Mouse (Mus musculus): ENCODE measurements around the gene Bicra. TPM values are rescaled to one million over a fixed set of nuclear protein-coding genes. Genes with fewer than 3 reads are reported as not detected.

Bicra gene
- total and polyA plus RNA-seq, 2 experiments from 2014 or later = 2.4 to 7.2 TPM

GRCm38 (mm10) chr7:15968322-15968721 lies 79.4 kb downstream of the Bicra start:
- 84% methylated on average over 8 of the region's 8 CpGs for WGBS
- Histone ChIP-seq H3K9ac (replicated peaks; ENCODE audit: low read depth, low read length) (no peak overlapping the region), H3K27ac (ENCODE audit: low read depth) (no peak overlapping the region), H3K36me3 (replicated peaks; ENCODE audit: control insufficient read depth, insufficient read depth, low read length) (peaks cover 25% of the 10 kb centered on the region), H3K4me1 (ENCODE audit: control insufficient read depth, insufficient read depth) (peaks cover 10% of the 10 kb centered on the region; the same call in 1 of the 2 replicates), H3K4me2 (ENCODE audit: low read depth, low read length) (no peak overlapping the region), H3K27me3 (ENCODE audit: control insufficient read depth, insufficient read depth, low read length) (no peaks in the 10 kb centered on the region), H3K9me3 (replicated peaks; ENCODE audit: control insufficient read depth, low read length) (no peaks in the 10 kb centered on the region), H3K4me3 (ENCODE audit: low read depth, low read length) (no peak overlapping the region)
- TF ChIP-seq EP300 (IDR thresholded peaks at IDR 0.05; ENCODE audit: low read depth) (no peak), CTCF (IDR thresholded peaks at IDR 0.05; ENCODE audit: low read depth) (no peak)
- DNase-seq (ENCODE audit: low spot score) = no peak
- no peak for ATAC-seq (ENCODE audit: insufficient read depth, low read depth)

- Histone ChIP-seq H3K4me1 (ENCODE audit: control insufficient read depth, insufficient read depth) (peaks cover 19% of the 10 kb centered on the region; the same call in 1 of the 2 replicates), H3K9me3 (replicated peaks; ENCODE audit: control insufficient read depth, low read length) (no peaks in the 10 kb centered on the region), H3K4me2 (ENCODE audit: low read depth, low read length) (peak within 1 kb of the TSS; percentile 58), H3K9ac (replicated peaks; ENCODE audit: low read depth, low read length) (peak within 1 kb of the TSS; percentile 59), H3K4me3 (ENCODE audit: low read depth, low read length) (peak within 1 kb of the TSS; percentile 51), H3K27ac (ENCODE audit: low read depth) (peak within 1 kb of the TSS; percentile 39), H3K36me3 (replicated peaks; ENCODE audit: control insufficient read depth, insufficient read depth, low read length) (peaks cover 20% of the 10 kb centered on the region), H3K27me3 (ENCODE audit: control insufficient read depth, insufficient read depth, low read length) (no peaks in the 10 kb centered on the region)
- WGBS = 0% methylated on average over 14 of the region's 22 CpGs
- TF ChIP-seq CTCF (IDR thresholded peaks at IDR 0.05; ENCODE audit: low read depth) (peak; percentile 91), EP300 (IDR thresholded peaks at IDR 0.05; ENCODE audit: low read depth) (no peak)
- ATAC-seq (ENCODE audit: insufficient read depth, low read depth) (peak; percentile 80), DNase-seq (ENCODE audit: low spot score) (peak; percentile 74)
Observed at GRCm38 (mm10) chr7:15967312-15967711, 80.4 kb downstream of the Bicra start, which contains the start of gene Ehd2. Ehd2 (minus strand) TSS chr7:15967567.

DNA sequence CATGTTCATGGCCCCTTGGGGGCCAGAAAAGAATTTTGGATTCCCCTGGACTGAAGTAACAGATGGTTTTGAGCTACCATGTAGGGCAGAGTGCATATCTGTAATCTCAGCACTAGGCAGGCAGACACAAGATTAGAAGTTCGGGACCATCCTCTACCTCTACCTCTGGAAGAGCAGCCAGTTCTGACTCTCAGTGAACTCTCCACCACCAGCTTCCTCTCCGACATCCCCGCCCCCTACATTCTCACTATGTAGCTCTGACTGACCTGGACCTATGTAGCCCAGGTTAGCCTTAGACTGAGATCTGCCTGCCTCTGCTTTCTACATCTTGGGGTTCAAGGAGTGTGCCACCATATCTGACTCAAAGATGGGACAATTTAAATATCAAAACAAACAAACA lies 81.2 kb downstream of the Bicra start:
- Histone ChIP-seq H3K27ac (ENCODE audit: low read depth) (peak overlapping the region; percentile 39; the same call in 1 of the 2 replicates), H3K36me3 (replicated peaks; ENCODE audit: control insufficient read depth, insufficient read depth, low read length) (peaks cover 12% of the 10 kb centered on the region), H3K4me2 (ENCODE audit: low read depth, low read length) (peak overlapping the region; percentile 58), H3K27me3 (ENCODE audit: control insufficient read depth, insufficient read depth, low read length) (no peaks in the 10 kb centered on the region), H3K4me1 (ENCODE audit: control insufficient read depth, insufficient read depth) (peaks cover 26% of the 10 kb centered on the region), H3K9me3 (replicated peaks; ENCODE audit: control insufficient read depth, low read length) (no peaks in the 10 kb centered on the region), H3K4me3 (ENCODE audit: low read depth, low read length) (peak overlapping the region; percentile 51), H3K9ac (replicated peaks; ENCODE audit: low read depth, low read length) (peak overlapping the region; percentile 59; the same call in 1 of the 2 replicates)
- DNase-seq (ENCODE audit: low spot score) = no peak
- TF ChIP-seq CTCF (IDR thresholded peaks at IDR 0.05; ENCODE audit: low read depth) = no peak
- no peak for TF ChIP-seq EP300 (IDR thresholded peaks at IDR 0.05; ENCODE audit: low read depth)
- WGBS = 49% methylated on average over 3 of the region's 3 CpGs
- no peak for ATAC-seq (ENCODE audit: insufficient read depth, low read depth)

- Histone ChIP-seq H3K36me3 (replicated peaks; ENCODE audit: control insufficient read depth, insufficient read depth, low read length) (peaks cover 19% of the 10 kb centered on the region), H3K9ac (replicated peaks; ENCODE audit: low read depth, low read length) (peak overlapping the region; percentile 38; the same call in 1 of the 2 replicates), H3K4me1 (ENCODE audit: control insufficient read depth, insufficient read depth) (peaks cover 26% of the 10 kb centered on the region), H3K27ac (ENCODE audit: low read depth) (peak overlapping the region; percentile 89), H3K4me3 (ENCODE audit: low read depth, low read length) (peak overlapping the region; percentile 51), H3K4me2 (ENCODE audit: low read depth, low read length) (peak overlapping the region; percentile 58), H3K27me3 (ENCODE audit: control insufficient read depth, insufficient read depth, low read length) (no peaks in the 10 kb centered on the region), H3K9me3 (replicated peaks; ENCODE audit: control insufficient read depth, low read length) (no peaks in the 10 kb centered on the region)
- WGBS = 66% methylated on average over 32 of the region's 32 CpGs
- no peak for DNase-seq (ENCODE audit: low spot score)
- TF ChIP-seq EP300 (IDR thresholded peaks at IDR 0.05; ENCODE audit: low read depth) = no peak
- TF ChIP-seq CTCF (IDR thresholded peaks at IDR 0.05; ENCODE audit: low read depth) = no peak
- ATAC-seq (ENCODE audit: insufficient read depth, low read depth) = no peak
Observed at GRCm38 (mm10) chr7:15963798-15964652, 83.7 kb downstream of the Bicra start.

DNA sequence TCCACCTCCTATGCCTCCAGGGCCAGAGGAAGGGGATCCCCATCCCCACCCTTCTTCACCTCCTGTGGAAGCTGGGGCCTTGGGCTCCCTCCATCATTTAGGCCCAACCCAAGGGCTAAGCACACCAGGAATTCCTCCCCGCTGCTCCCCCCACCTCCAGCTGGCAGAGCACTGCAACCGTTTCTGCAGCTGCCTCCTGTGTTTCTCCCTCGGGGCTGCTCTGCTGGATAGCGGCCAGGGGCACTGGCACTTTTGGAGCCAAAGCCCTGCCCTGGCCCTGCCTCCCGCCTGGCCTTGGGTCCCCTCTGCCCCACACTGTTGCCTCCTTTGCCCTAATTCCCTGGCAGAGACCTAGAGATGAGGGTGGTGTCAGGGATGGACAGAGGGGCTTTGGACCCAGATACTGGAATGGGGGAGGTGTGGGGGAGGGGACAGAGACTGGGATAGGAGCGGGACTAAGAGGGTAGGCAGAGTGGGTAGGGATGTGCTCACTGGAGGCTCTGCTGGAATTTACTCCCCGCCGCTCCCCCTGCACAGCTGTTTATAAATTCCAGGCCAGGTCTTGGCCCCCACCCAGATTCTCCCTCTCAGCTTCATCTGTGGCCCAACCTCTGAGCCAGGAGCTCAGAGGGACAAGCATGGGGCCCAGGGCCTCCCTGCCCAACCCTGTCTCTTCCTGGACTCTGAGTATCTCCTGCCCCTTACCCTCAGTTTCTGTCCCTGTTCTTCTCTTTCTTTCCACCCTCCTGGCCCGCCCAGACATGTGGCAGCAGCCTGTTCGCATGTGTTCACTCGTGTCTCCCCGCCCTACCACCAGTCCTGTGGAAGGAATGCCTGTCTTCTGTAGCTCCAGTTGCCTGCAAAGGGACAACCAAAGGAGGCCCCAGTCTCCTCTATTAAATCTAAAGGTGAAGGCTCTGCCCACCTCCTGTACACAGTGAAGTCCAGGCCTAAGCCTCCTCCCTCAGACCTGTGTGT lies 85.1 kb downstream of the Bicra start:
- H3K4me2 ChIP-seq (ENCODE audit: low read depth, low read length) = peak overlapping the region; percentile 58
- H3K27ac ChIP-seq (ENCODE audit: low read depth) = peak overlapping the region; percentile 89
- 7% methylated on average over 12 of the region's 12 CpGs for WGBS
- peaks cover 26% of the 10 kb centered on the region for H3K4me1 ChIP-seq (ENCODE audit: control insufficient read depth, insufficient read depth)
- no peaks in the 10 kb centered on the region for H3K9me3 ChIP-seq (replicated peaks; ENCODE audit: control insufficient read depth, low read length)
- no peak for TF ChIP-seq CTCF (IDR thresholded peaks at IDR 0.05; ENCODE audit: low read depth)
- TF ChIP-seq EP300 (IDR thresholded peaks at IDR 0.05; ENCODE audit: low read depth) = peak; percentile 90
- no peaks in the 10 kb centered on the region for H3K27me3 ChIP-seq (ENCODE audit: control insufficient read depth, insufficient read depth, low read length)
- ATAC-seq (ENCODE audit: insufficient read depth, low read depth) = peak; percentile 82
- H3K9ac ChIP-seq (replicated peaks; ENCODE audit: low read depth, low read length) = no peak overlapping the region
- peaks cover 33% of the 10 kb centered on the region for H3K36me3 ChIP-seq (replicated peaks; ENCODE audit: control insufficient read depth, insufficient read depth, low read length)
- DNase-seq (ENCODE audit: low spot score) = peak; percentile 92
- peak overlapping the region; percentile 3; the same call in 1 of the 2 replicates for H3K4me3 ChIP-seq (ENCODE audit: low read depth, low read length)

All from heart, postnatal 0 days (tissue).